Mouse (Mus musculus) midbrain, embryonic 13.5 days (tissue): ENCODE measurements around the gene Tas2r126. TPM values are rescaled to one million over a fixed set of nuclear protein-coding genes. Genes with fewer than 3 reads are reported as not detected.

Source experiments
- ATAC-seq: fragments of 200-750 bp; cut with Nextera tagmentation; 2 replicates; pipeline ENCODE4 v1.8.0; 2017; ENCODE audit warnings: mild to moderate bottlenecking, moderate TSS enrichment, moderate library complexity
- H3K27ac ChIP-seq: fragments of 300-500 bp; sonication (generic); 2 replicates; pipeline ENCODE4 v1.5.1; 2015; ENCODE audit warnings: inconsistent platforms, mild to moderate bottlenecking, moderate library complexity
- H3K27me3 ChIP-seq: fragments of 300-500 bp; sonication (generic); 2 replicates; pipeline ENCODE4 v1.6.1; 2015; ENCODE audit warnings: mild to moderate bottlenecking, inconsistent platforms
- H3K36me3 ChIP-seq: fragments of 300-500 bp; sonication (generic); 2 replicates; pipeline ENCODE4 v1.6.1; 2015; ENCODE audit warnings: mild to moderate bottlenecking, inconsistent platforms
- H3K4me1 ChIP-seq: fragments of 300-500 bp; sonication (generic); replicated peaks from 2 replicates; pipeline ENCODE4 v1.6.1; 2015; ENCODE audit warnings: inconsistent platforms
- H3K4me2 ChIP-seq: fragments of 300-500 bp; sonication (generic); replicated peaks from 2 replicates; pipeline ENCODE4 v1.6.1; 2015; ENCODE audit warnings: moderate library complexity, mild to moderate bottlenecking, inconsistent platforms
- H3K4me3 ChIP-seq: fragments of 300-500 bp; sonication (generic); replicated peaks from 2 replicates; pipeline ENCODE4 v1.5.1; 2015; ENCODE audit warnings: mild to moderate bottlenecking, inconsistent platforms
- H3K9ac ChIP-seq: fragments of 300-500 bp; sonication (generic); replicated peaks from 2 replicates; pipeline ENCODE4 v1.6.1; 2015; ENCODE audit warnings: mild to moderate bottlenecking, inconsistent platforms
- H3K9me3 ChIP-seq: fragments of 300-500 bp; sonication (generic); 2 replicates; pipeline ENCODE4 v1.6.1; 2016; ENCODE audit warnings: mild to moderate bottlenecking, inconsistent platforms
- WGBS: fragments of 180-500 bp; shearing (Covaris S2); methylation state at CpG from one replicate; pipeline ENCODE4 v1.1.7; 2015; 5-methylcytosine and 5-hydroxymethylcytosine counted together
- polyA plus RNA-seq: library from polyadenylated mRNA; unstranded; fragments of >200 nt; fragmentation: Nextera tagmentation; extraction: Ambion mirVana; gene quantifications from 2 replicates; pipeline ENCODE4 v1.2.1, GENCODE M21; 2015

Tas2r126 gene
- polyA plus RNA-seq = not detected in 2 replicates

DNA sequence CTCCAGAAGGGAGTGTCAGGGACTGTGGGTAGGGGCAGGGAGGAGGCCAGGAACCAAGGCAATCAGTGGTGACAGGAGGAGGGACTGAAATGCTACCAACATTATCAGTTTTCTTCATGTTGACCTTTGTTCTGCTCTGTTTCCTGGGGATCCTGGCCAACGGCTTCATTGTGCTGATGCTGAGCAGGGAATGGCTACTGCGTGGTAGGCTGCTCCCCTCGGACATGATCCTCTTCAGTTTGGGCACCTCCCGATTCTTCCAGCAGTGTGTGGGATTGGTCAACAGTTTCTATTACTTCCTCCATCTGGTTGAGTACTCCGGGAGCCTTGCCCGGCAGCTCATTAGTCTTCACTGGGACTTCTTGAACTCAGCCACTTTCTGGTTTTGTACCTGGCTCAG lies at the start of gene Tas2r126:
TSS of gene Tas2r126 (plus strand) at position 90 of the 400 bp plus-strand sequence.
- H3K9me3 ChIP-seq = no peaks in the 10 kb centered on the region
- no peak within 1 kb of the TSS for H3K4me2 ChIP-seq
- no peak within 1 kb of the TSS for H3K9ac ChIP-seq
- no peak within 1 kb of the TSS for H3K4me3 ChIP-seq
- no peak within 1 kb of the TSS for H3K27ac ChIP-seq
- ATAC-seq = no peak
- H3K27me3 ChIP-seq = no peaks in the 10 kb centered on the region
- H3K4me1 ChIP-seq = no peaks in the 10 kb centered on the region
- WGBS = 91% methylated on average over 6 of the region's 6 CpGs
- H3K36me3 ChIP-seq = no peaks in the 10 kb centered on the region

DNA sequence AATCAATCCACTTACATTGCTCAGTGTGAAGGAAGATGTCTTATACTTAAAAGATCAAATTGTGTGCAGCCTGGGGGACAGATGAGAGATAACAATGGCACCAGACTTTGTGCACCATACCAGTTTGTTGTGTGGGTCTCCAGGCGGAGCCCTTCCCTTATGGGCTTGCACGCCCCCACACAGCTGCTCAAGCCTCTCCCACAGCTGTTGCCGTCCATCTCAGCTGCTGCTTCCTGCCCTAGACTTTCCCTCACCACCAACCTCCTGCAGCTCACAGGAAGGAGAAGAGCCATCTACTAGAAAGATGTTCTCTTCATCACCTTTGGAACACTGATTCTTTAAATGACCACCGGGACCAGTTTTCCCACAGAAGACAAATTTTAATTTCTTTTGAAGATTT lies 48.7 kb upstream of the Tas2r126 start:
- no peaks in the 10 kb centered on the region for H3K4me1 ChIP-seq
- H3K4me3 ChIP-seq = no peak overlapping the region
- H3K27me3 ChIP-seq = peaks cover 8% of the 10 kb centered on the region; the same call in 1 of the 2 replicates
- no peak for ATAC-seq
- H3K27ac ChIP-seq = no peak overlapping the region
- H3K9ac ChIP-seq = no peak overlapping the region
- no peak overlapping the region for H3K4me2 ChIP-seq
- H3K36me3 ChIP-seq = no peaks in the 10 kb centered on the region
- H3K9me3 ChIP-seq = no peaks in the 10 kb centered on the region
- 80% methylated on average over 4 of the region's 4 CpGs for WGBS

DNA sequence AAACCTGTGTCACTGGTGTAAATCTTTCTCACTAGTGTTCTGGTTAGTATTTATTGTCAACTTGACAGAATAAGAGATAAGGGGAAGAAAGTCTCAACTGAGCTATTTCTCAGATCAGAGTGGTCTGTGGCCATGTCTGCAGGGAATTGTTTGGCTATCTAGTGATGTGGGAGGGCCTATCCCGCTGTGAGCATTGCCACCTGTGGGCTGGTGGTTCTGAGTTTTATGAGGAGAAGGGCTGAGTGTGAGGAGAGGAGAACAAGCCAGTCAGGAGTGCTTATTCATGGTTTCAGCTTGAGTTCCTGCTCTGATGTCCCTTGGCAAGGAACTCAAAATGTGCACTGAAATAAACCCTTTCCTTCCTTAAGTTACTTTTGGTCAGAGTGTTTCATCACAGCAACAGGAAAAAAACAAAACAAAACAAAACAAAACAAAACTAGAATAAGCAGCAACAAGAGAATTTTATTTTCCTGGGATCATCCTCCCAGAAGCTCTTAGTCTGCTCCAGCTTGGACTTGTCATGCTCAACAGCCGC lies 42.5 kb upstream of the Tas2r126 start:
- ATAC-seq = no peak

DNA sequence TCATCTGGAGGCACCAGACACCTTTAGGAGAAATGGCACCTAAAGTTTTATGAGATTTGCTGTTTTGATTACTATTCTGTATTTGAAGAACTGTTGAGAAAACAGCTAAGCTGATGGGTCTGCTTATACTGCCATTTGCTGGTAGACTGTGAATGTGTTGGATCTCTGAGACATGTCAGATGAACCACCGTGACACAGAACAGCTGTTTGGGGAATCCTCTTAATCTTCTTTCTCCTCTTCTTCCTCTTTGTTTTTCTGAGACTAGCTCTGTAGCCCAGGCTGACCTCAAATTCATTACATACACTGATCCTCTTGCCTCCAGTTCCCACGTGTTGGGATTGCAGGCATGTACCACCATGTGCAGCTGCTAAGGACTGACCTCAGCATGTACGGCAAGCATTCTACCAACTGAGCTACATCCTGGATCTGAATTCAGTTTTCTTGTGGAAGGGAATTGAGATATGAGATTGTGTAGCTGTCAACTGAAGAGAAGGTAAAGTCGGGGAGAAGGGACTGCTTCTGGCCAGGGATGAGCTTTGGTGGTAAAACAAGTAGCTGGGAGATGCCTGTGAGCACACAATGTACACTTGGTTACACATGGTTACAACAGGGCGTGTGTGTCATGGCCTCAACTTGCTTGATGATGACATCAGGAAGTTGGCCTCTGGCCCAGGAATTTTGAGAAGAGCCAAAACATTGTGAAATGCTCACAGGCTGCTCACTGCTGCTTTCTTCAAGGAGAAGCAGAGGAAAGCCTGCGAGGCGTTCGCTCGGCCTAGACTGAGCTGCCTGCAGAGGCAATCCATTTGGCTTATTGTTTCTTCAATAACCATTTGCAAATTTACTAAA lies 38.1 kb upstream of the Tas2r126 start:
- no peak overlapping the region for H3K9ac ChIP-seq
- no peak for ATAC-seq
- H3K4me2 ChIP-seq = no peak overlapping the region
- no peak overlapping the region for H3K27ac ChIP-seq
- H3K4me1 ChIP-seq = no peaks in the 10 kb centered on the region
- whole genome bisulfite sequencing = 77% methylated on average over 9 of the region's 9 CpGs
- H3K27me3 ChIP-seq = no peaks in the 10 kb centered on the region
- no peak overlapping the region for H3K4me3 ChIP-seq
- H3K36me3 ChIP-seq = no peaks in the 10 kb centered on the region
- no peaks in the 10 kb centered on the region for H3K9me3 ChIP-seq

More for the DNA sequence above, 42.5 kb upstream of the Tas2r126 start:
- Histone ChIP-seq H3K4me1 (no peaks in the 10 kb centered on the region), H3K9me3 (no peaks in the 10 kb centered on the region), H3K27ac (no peak overlapping the region), H3K4me2 (no peak overlapping the region), H3K27me3 (no peaks in the 10 kb centered on the region), H3K9ac (no peak overlapping the region), H3K4me3 (no peak overlapping the region), H3K36me3 (no peaks in the 10 kb centered on the region)
- 62% methylated on average over 2 of the region's 2 CpGs for WGBS

DNA sequence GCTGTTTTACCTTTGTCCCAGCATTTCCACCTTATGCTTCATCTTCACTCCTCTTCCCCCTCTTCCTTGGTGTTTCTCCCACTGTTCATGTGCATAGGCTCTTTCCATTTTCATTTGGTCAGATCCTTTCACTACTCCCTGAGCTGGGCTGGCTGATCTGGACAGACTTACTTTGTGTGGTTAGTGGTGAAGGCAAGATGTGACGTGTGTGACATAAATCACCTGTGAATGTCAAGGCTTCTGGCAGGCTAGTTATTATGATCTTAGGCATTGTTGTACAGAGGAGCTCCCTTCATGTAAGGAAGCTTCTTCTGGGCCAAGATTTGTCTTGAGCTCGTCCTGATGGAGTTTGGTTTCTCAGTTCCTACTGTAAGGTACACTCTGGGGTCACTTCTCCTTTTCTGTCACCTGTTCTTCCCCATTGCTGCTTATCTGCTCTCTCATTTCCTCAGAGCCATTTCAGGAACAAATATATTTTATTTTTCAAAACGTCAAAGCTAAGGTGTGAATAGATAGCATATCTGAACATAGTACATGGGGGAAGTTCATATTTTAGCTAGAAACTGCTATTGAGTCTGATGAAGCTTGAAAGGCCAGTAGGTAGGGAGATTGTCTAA lies 37.2 kb upstream of the Tas2r126 start:
- no peak overlapping the region for H3K9ac ChIP-seq
- no peaks in the 10 kb centered on the region for H3K36me3 ChIP-seq
- WGBS = 77% methylated on average over 3 of the region's 3 CpGs
- H3K4me1 ChIP-seq = no peaks in the 10 kb centered on the region
- no peaks in the 10 kb centered on the region for H3K27me3 ChIP-seq
- no peak overlapping the region for H3K4me2 ChIP-seq
- no peak overlapping the region for H3K4me3 ChIP-seq
- no peaks in the 10 kb centered on the region for H3K9me3 ChIP-seq
- no peak overlapping the region for H3K27ac ChIP-seq
- ATAC-seq = no peak

DNA sequence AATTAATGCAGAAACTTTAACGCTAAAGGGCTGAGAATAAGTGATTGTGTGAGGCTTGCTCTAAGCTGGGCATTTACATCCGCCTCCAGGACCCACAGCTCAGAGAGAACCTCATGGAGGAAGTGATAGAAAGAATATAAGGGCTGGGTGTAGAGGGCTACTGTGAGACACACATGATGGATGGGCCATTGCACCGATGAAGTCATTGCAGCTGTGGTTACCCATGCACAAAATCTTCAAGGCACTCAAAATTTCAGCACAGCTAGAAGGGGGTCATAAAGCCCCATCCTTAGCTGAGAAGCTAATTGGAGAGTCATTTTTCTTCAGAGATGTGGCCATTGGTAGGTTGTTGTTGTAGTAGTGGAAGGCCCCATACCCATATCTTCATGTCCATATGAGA lies 36.0 kb upstream of the Tas2r126 start:
- no peaks in the 10 kb centered on the region for H3K27me3 ChIP-seq
- no peaks in the 10 kb centered on the region for H3K36me3 ChIP-seq
- 91% methylated on average over 3 of the region's 3 CpGs for WGBS
- no peak overlapping the region for H3K4me3 ChIP-seq
- no peak for ATAC-seq
- no peaks in the 10 kb centered on the region for H3K4me1 ChIP-seq
- no peak overlapping the region for H3K27ac ChIP-seq
- H3K9ac ChIP-seq = no peak overlapping the region
- H3K9me3 ChIP-seq = no peaks in the 10 kb centered on the region
- H3K4me2 ChIP-seq = no peak overlapping the region

DNA sequence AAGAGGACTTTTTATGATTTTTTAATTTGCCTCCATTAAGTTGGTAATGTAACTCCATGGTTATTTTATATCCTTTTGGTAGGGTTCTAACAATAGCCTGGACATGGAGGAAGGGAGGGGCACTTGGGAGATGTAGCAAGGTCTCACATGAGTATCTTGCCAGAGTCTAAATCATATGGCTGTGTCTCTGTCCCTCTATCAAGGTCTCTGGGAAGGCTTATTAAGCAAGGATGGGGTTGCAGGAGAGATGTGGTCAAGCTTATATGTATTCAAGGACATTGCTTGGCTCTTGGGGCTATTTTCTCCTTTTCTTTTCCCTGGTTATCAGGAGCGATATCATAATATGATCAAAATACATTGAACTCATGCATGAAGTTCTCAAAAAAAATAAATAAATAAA lies 35.3 kb upstream of the Tas2r126 start:
- Histone ChIP-seq H3K27me3 (no peaks in the 10 kb centered on the region), H3K9me3 (no peaks in the 10 kb centered on the region), H3K27ac (no peak overlapping the region), H3K36me3 (no peaks in the 10 kb centered on the region), H3K4me2 (no peak overlapping the region), H3K4me3 (no peak overlapping the region), H3K4me1 (no peaks in the 10 kb centered on the region), H3K9ac (no peak overlapping the region)
- ATAC-seq = no peak
- 92% methylated on average over 1 of the region's 1 CpGs for WGBS

DNA sequence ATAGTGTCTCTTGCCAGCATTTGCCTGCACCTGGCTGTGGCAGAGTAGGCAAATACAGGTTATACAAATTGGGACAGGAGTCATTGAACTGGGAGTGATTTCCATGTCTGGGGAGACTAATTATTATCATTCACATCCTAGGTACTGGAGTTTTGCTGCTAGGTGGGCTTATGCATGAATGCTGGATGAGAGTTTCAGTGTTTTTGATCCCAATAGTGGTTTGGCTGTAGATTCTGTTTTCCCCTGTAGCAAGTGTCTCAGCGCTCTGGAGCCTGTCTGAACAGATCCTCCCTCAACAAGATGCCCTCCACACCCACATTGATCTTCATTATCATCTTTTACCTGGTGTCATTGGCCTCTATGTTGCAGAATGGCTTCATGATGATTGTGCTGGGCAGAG lies 34.4 kb upstream of the Tas2r126 start, which contains the start of gene Tas2r143:
TSS of gene Tas2r143 (plus strand) at position 301 of the 400 bp plus-strand sequence.
- ATAC-seq = no peak
- 74% methylated on average over 1 of the region's 1 CpGs for WGBS

DNA sequence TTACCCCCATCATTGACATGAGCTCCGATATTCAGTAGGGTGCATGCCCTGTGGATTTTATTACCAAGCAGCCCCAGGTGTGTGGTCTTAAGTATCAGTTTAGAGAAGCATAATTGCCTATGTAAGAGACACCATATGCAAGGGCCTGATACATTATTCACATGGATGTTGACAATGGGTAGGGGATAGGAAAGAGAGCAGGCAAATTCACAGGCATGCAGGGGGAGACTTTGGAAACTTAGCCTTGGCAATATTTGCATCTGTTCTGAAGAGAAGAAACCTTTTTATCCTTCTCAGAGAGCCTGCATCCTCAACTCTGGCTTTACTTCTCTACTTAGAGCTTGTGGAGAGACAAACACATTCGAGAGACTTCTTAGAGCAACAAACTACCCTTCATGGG lies 29.2 kb upstream of the Tas2r126 start, which contains the start of gene Tas2r135:
TSS of gene Tas2r135 (plus strand) at position 301 of the 400 bp plus-strand sequence.
- Histone ChIP-seq H3K9me3 (no peaks in the 10 kb centered on the region), H3K4me3 (no peak within 1 kb of the TSS), H3K4me2 (no peak within 1 kb of the TSS), H3K36me3 (no peaks in the 10 kb centered on the region), H3K4me1 (no peaks in the 10 kb centered on the region), H3K27me3 (no peaks in the 10 kb centered on the region), H3K27ac (no peak within 1 kb of the TSS), H3K9ac (no peak within 1 kb of the TSS)
- ATAC-seq = no peak
- WGBS = 89% methylated on average over 2 of the region's 2 CpGs

More for the DNA sequence above, 34.4 kb upstream of the Tas2r126 start, which contains the start of gene Tas2r143:
- H3K4me2 ChIP-seq = no peak within 1 kb of the TSS
- no peak within 1 kb of the TSS for H3K4me3 ChIP-seq
- no peak within 1 kb of the TSS for H3K27ac ChIP-seq
- no peaks in the 10 kb centered on the region for H3K36me3 ChIP-seq
- H3K9me3 ChIP-seq = no peaks in the 10 kb centered on the region
- H3K4me1 ChIP-seq = no peaks in the 10 kb centered on the region
- no peaks in the 10 kb centered on the region for H3K27me3 ChIP-seq
- H3K9ac ChIP-seq = no peak within 1 kb of the TSS

DNA sequence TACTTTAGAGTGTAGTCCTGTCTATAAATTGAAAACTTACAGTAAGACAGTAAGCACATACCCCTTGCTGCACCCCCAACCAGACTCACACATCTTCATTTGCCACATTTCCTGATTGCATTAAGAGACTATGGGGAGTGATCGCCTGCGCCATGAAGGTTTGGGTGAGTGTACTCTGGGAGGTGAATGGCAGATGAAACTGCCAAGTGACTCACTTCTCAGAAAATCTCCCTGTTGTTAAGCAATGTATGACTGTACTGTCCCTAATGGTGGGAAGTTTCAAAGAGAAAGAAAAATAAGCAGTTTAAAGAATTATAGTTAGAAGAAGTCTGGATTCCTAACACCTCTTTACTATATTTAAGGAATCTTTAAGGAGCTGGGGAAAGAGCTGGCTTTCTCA lies 14.9 kb upstream of the Tas2r126 start:
- ATAC-seq = no peak

DNA sequence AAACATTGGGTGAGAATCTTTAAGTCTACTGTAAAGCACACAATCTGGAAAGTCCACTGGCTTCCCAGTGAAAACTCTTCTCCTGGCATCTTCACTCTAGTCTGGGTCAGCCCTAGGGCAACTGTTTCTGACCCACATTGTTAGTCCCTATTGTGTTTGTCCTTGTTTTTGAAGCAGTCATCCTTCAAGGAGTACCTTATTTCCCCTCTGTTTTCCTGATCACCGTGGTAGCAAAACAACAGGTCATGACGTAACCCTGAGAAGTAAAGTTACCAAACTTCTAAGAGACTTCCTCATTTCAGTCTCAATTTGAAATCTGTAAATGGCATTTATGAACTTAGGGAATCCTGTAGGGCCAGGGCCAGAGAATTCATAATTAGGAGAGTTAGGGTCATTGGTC lies 12.9 kb upstream of the Tas2r126 start:
- Histone ChIP-seq H3K4me3 (no peak overlapping the region), H3K27me3 (no peaks in the 10 kb centered on the region), H3K9me3 (no peaks in the 10 kb centered on the region), H3K36me3 (no peaks in the 10 kb centered on the region), H3K4me2 (no peak overlapping the region), H3K4me1 (no peaks in the 10 kb centered on the region), H3K9ac (no peak overlapping the region), H3K27ac (no peak overlapping the region)
- ATAC-seq = no peak
- WGBS = 75% methylated on average over 2 of the region's 2 CpGs

More for the DNA sequence above, 14.9 kb upstream of the Tas2r126 start:
- no peak overlapping the region for H3K4me2 ChIP-seq
- no peaks in the 10 kb centered on the region for H3K9me3 ChIP-seq
- no peak overlapping the region for H3K27ac ChIP-seq
- no peak overlapping the region for H3K9ac ChIP-seq
- no peak overlapping the region for H3K4me3 ChIP-seq
- no peaks in the 10 kb centered on the region for H3K4me1 ChIP-seq
- 96% methylated on average over 2 of the region's 2 CpGs for WGBS
- no peaks in the 10 kb centered on the region for H3K36me3 ChIP-seq
- no peaks in the 10 kb centered on the region for H3K27me3 ChIP-seq

DNA sequence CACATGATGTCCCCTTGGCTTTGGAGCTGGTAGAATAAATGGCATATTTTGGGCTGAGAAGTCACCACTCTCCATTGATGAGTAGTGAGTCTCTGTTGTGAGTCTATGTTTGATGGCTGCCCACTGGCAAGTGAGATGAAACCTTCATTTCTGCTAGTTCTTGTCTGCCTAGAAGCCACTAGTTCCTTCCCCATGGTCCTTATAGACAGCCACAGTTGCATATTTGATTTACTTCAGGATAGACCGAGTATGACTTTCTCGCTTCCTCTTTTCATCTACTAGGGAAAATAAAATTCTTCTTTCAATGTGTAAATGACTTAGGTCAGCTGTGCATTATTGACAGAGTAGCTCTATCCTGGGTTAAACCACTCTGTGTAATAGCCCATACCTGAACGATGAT lies 9.9 kb upstream of the Tas2r126 start:
- 97% methylated on average over 3 of the region's 3 CpGs for WGBS
- Histone ChIP-seq H3K9me3 (no peaks in the 10 kb centered on the region), H3K27ac (no peak overlapping the region), H3K9ac (no peak overlapping the region), H3K27me3 (no peaks in the 10 kb centered on the region), H3K4me3 (no peak overlapping the region), H3K4me1 (no peaks in the 10 kb centered on the region), H3K36me3 (no peaks in the 10 kb centered on the region), H3K4me2 (no peak overlapping the region)
- ATAC-seq = no peak
